Mouse (Mus musculus) liver, postnatal 0 days (tissue): ENCODE results near the gene Kng1. TPM values are rescaled to one million over a fixed set of nuclear protein-coding genes. Genes with fewer than 3 reads are reported as not detected.
A peak's percentile ranks its signal among the peaks of the same experiment; 100 is the strongest.
"Not testable (repeated sequence)": the region's sequence is repeated elsewhere in the genome, so short reads cannot be mapped to it uniquely, and the experiment has no call there.

Experiments used
- ATAC-seq: fragments of 200-750 bp; cut with Nextera tagmentation; 2 replicates; pipeline ENCODE4 v1.8.0; 2017; ENCODE audit warnings: mild to moderate bottlenecking, moderate library complexity
- DNase-seq: peaks from one replicate; pipeline ENCODE4 v3.0.0-alpha.2; 2016
- H3K27ac ChIP-seq: fragments of 300-500 bp; sonication (generic); 2 replicates; pipeline ENCODE4 v1.5.1; 2014; ENCODE audit warnings: antibody characterized with exemption, moderate library complexity, mild to moderate bottlenecking, low read depth
- H3K27me3 ChIP-seq: fragments of 300-500 bp; sonication (generic); 2 replicates; pipeline ENCODE4 v1.6.1; 2014; ENCODE audit warnings: low read length, control low read depth, mixed read lengths; ENCODE audit not compliant: insufficient read depth
- H3K36me3 ChIP-seq: fragments of 300-500 bp; sonication (generic); replicated peaks from 2 replicates; pipeline ENCODE4 v1.6.1; 2014; ENCODE audit warnings: mild to moderate bottlenecking, control low read depth, low read length, moderate library complexity, mixed read lengths; ENCODE audit not compliant: insufficient read depth
- H3K4me1 ChIP-seq: fragments of 300-500 bp; sonication (generic); 2 replicates; pipeline ENCODE4 v1.6.1; 2014; ENCODE audit warnings: antibody characterized with exemption, mild to moderate bottlenecking, control low read depth; ENCODE audit not compliant: insufficient read depth
- H3K4me2 ChIP-seq: fragments of 300-500 bp; sonication (generic); 2 replicates; pipeline ENCODE4 v1.6.1; 2014; ENCODE audit warnings: low read depth, mild to moderate bottlenecking, low read length, moderate library complexity, mixed read lengths
- H3K4me3 ChIP-seq: fragments of 300-500 bp; sonication (generic); 2 replicates; pipeline ENCODE4 v1.5.1; 2014; ENCODE audit warnings: low read depth, low read length
- H3K9ac ChIP-seq: fragments of 300-500 bp; sonication (generic); replicated peaks from 2 replicates; pipeline ENCODE4 v1.6.1; 2014; ENCODE audit warnings: mild to moderate bottlenecking, moderate library complexity
- H3K9me3 ChIP-seq: fragments of 300-500 bp; sonication (generic); 2 replicates; pipeline ENCODE4 v1.6.1; 2016; ENCODE audit warnings: mild to moderate bottlenecking, control low read depth, low read length, mixed read lengths
- CTCF ChIP-seq: sonication (generic); IDR thresholded peaks from 2 replicates; pipeline ENCODE4 v1.5.1; 2016; ENCODE audit warnings: antibody characterized with exemption, low read depth
- EP300 ChIP-seq: IDR thresholded peaks from 2 replicates; pipeline ENCODE4 v1.6.1; 2016; ENCODE audit warnings: antibody characterized with exemption, low read depth, mild to moderate bottlenecking
- WGBS: fragments of 180-500 bp; shearing (Covaris S2); extraction: QIAGEN DNeasy Blood & Tissue Kit; methylation state at CpG from one replicate; pipeline ENCODE4 v1.1.7; 2014; ENCODE audit not compliant: insufficient replicate concordance; 5-methylcytosine and 5-hydroxymethylcytosine counted together
- polyA plus RNA-seq: library from polyadenylated mRNA; unstranded; fragments of >200 nt; fragmentation: Nextera tagmentation; extraction: Ambion mirVana; gene quantifications from 2 replicates; pipeline ENCODE4 v1.2.1, GENCODE M21; 2015

Kng1 gene
- polyA plus RNA-seq, 1 experiment from 2014 or later: 5,182 TPM

DNA sequence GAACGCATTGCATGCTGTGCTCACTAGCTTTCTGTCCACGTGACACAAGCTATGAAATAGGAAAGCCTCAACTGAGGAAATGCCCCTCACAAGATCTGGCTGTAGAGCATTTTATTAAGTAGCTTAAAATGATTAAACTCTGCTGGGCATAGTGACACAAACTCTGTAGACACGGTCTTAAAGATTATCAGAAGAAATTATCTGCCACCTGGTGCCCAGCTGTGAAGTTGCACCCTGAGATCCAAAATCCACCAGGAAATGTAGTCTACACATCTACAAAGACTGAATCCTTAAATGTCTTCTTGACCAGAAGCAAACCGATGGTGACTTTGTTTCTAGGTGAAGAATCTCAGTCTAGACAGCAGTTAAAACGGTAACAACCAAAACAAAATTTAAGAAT lies 11.3 kb upstream of the Kng1 start:
- H3K27me3 ChIP-seq: no peaks in the 10 kb centered on the region
- ATAC-seq (no peak), DNase-seq (no peak)
- no peaks in the 10 kb centered on the region for H3K36me3 ChIP-seq
- no peaks in the 10 kb centered on the region for H3K4me1 ChIP-seq
- no peaks in the 10 kb centered on the region for H3K9me3 ChIP-seq
- WGBS: 62% methylated on average over 5 of the region's 5 CpGs
- no peak overlapping the region for H3K4me2 ChIP-seq
- H3K27ac ChIP-seq: no peak overlapping the region
- TF ChIP-seq EP300 (no peak), CTCF (peak; percentile 56)
- no peak overlapping the region for H3K9ac ChIP-seq
- no peak overlapping the region for H3K4me3 ChIP-seq

GRCm38 (mm10) chr16:23059630-23060029 lies 2.0 kb downstream of the Kng1 start:
- not testable (repeated sequence) for ATAC-seq, H3K27me3 ChIP-seq, DNase-seq, H3K9ac ChIP-seq, H3K4me1 ChIP-seq, H3K36me3 ChIP-seq, H3K9me3 ChIP-seq
- peak overlapping the region; percentile 57 for H3K27ac ChIP-seq
- H3K4me3 ChIP-seq: peak overlapping the region; percentile 42; the same call in 1 of the 2 replicates
- peak overlapping the region; percentile 56; the same call in 1 of the 2 replicates for H3K4me2 ChIP-seq
- 39% methylated on average over 4 of the region's 4 CpGs for WGBS

- peak overlapping the region; percentile 56 for H3K4me2 ChIP-seq
- not testable (repeated sequence) for ATAC-seq, H3K4me1 ChIP-seq, H3K9ac ChIP-seq, H3K36me3 ChIP-seq, H3K4me3 ChIP-seq, H3K27me3 ChIP-seq, DNase-seq, H3K9me3 ChIP-seq, H3K27ac ChIP-seq
- WGBS: 82% methylated on average over 5 of the region's 5 CpGs
Measured at GRCm38 (mm10) chr16:23060781-23061325, 3.2 kb downstream of the Kng1 start.

DNA sequence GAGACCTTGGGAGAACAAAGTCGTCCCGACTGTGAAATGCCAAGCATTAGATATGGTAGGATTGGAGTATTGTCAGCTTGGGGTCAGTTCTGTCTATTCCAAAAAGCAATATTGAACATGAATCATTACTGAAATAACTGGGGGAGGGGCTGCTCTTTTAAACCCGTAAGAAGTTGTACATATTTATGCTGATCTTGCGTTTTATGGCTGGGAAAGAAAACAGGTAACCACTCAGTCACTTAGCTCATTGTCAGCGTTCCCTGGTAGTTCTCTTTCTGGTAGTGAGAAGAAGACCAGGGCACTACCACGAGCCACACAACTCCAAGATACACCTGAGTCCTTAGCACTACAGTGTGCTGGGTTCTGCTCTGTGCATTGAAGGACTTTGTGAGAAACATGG lies 19.9 kb downstream of the Kng1 start:
- not testable (repeated sequence) for DNase-seq, H3K36me3 ChIP-seq, ATAC-seq, H3K4me3 ChIP-seq, H3K27ac ChIP-seq, H3K4me1 ChIP-seq, H3K27me3 ChIP-seq, H3K4me2 ChIP-seq, H3K9me3 ChIP-seq, H3K9ac ChIP-seq
- 82% methylated on average over 6 of the region's 6 CpGs for WGBS

- H3K27ac ChIP-seq, ATAC-seq, DNase-seq, H3K9ac ChIP-seq, H3K4me2 ChIP-seq, H3K4me1 ChIP-seq, H3K27me3 ChIP-seq, H3K9me3 ChIP-seq, H3K36me3 ChIP-seq, H3K4me3 ChIP-seq: not testable (repeated sequence)
- 71% methylated on average over 8 of the region's 8 CpGs for WGBS
Measured at GRCm38 (mm10) chr16:23087159-23087558, 29.5 kb downstream of the Kng1 start.

- not testable (repeated sequence) for H3K27ac ChIP-seq, H3K4me1 ChIP-seq, H3K36me3 ChIP-seq, H3K9ac ChIP-seq, H3K4me3 ChIP-seq, H3K4me2 ChIP-seq, ATAC-seq, H3K27me3 ChIP-seq, H3K9me3 ChIP-seq, DNase-seq
- 37% methylated on average over 4 of the region's 4 CpGs for WGBS
- peak; percentile 63 for TF ChIP-seq CTCF
Measured at GRCm38 (mm10) chr16:23087712-23088111, 30.0 kb downstream of the Kng1 start.

DNA sequence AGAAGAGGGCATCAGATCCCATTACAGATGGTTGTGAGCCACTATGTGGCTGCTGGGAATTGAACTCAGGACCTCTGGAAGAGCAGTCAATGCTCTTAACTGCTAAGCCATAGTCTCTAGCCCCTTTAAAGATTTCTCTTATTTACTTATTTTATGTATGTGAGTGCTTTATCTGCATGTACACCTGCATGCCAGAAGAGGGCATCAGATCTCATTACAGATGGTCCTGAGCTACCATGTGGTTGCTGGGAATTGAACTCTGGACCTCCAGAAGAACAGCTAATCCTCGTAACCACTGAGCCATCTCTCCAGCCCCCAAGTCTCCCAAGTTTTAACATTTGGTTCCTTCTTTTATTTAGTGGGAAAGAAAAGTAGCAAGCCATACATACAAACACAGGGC lies 30.8 kb downstream of the Kng1 start:
- DNase-seq, H3K4me1 ChIP-seq, H3K36me3 ChIP-seq, H3K4me2 ChIP-seq, H3K4me3 ChIP-seq, H3K27me3 ChIP-seq, H3K27ac ChIP-seq, H3K9ac ChIP-seq, ATAC-seq, H3K9me3 ChIP-seq: not testable (repeated sequence)
- WGBS: 79% methylated on average over 1 of the region's 1 CpGs
- TF ChIP-seq CTCF: peak; percentile 44

- H3K9me3 ChIP-seq, DNase-seq, H3K4me3 ChIP-seq, ATAC-seq, H3K27ac ChIP-seq, H3K36me3 ChIP-seq, H3K4me1 ChIP-seq, H3K4me2 ChIP-seq, H3K9ac ChIP-seq, H3K27me3 ChIP-seq: not testable (repeated sequence)
Measured at GRCm38 (mm10) chr16:23091345-23091744, 33.7 kb downstream of the Kng1 start.
